Mouse (Mus musculus) forebrain, embryonic 14.5 days (tissue): Measurements from ENCODE around the gene Kcnk3. TPM values are rescaled to one million over a fixed set of nuclear protein-coding genes. Genes with fewer than 3 reads are reported as not detected.

Source experiments
- ATAC-seq: fragments of 200-750 bp; cut with Nextera tagmentation; 2 replicates; pipeline ENCODE4 v1.8.0; 2017; ENCODE audit warnings: mild to moderate bottlenecking, moderate library complexity
- DNase-seq: peaks from one replicate; pipeline ENCODE4 v3.0.0-alpha.2; 2015; ENCODE audit warnings: low spot score
- H3K27ac ChIP-seq: fragments of 300-500 bp; sonication (generic); 2 replicates; pipeline ENCODE4 v1.5.1; 2014; ENCODE audit warnings: low read depth, mild to moderate bottlenecking, control low read depth, low read length, moderate library complexity
- H3K27me3 ChIP-seq: fragments of 300-500 bp; sonication (generic); replicated peaks from 2 replicates; pipeline ENCODE4 v1.6.1; 2014; ENCODE audit warnings: low read length, control low read depth, mixed read lengths; ENCODE audit not compliant: control insufficient read depth, insufficient read depth
- H3K36me3 ChIP-seq: fragments of 300-500 bp; sonication (generic); 2 replicates; pipeline ENCODE4 v1.6.1; 2014; ENCODE audit warnings: low read length, control low read depth; ENCODE audit not compliant: control insufficient read depth, insufficient read depth
- H3K4me1 ChIP-seq: fragments of 300-500 bp; sonication (generic); 2 replicates; pipeline ENCODE4 v1.6.1; 2014; ENCODE audit warnings: antibody characterized with exemption, low read length, control low read depth; ENCODE audit not compliant: control insufficient read depth, insufficient read depth
- H3K4me2 ChIP-seq: fragments of 300-500 bp; sonication (generic); 2 replicates; pipeline ENCODE4 v1.6.1; 2014; ENCODE audit warnings: mild to moderate bottlenecking, control low read depth, low read length
- H3K4me3 ChIP-seq: fragments of 300-500 bp; sonication (generic); 2 replicates; pipeline ENCODE4 v1.5.1; 2014; ENCODE audit warnings: low read depth, low read length, control low read depth
- H3K9ac ChIP-seq: fragments of 300-500 bp; sonication (generic); 2 replicates; pipeline ENCODE4 v1.6.1; 2014; ENCODE audit warnings: mild to moderate bottlenecking, low read length, control low read depth, moderate library complexity
- H3K9me3 ChIP-seq: fragments of 300-500 bp; sonication (generic); replicated peaks from 2 replicates; pipeline ENCODE4 v1.6.1; 2016; ENCODE audit warnings: low read length, control low read depth, mixed read lengths; ENCODE audit not compliant: control insufficient read depth
- WGBS: fragments of 180-500 bp; shearing (Covaris S2); extraction: QIAGEN DNeasy Blood & Tissue Kit; methylation state at CpG from one replicate; pipeline ENCODE4 v1.1.7; 2014; 5-methylcytosine and 5-hydroxymethylcytosine counted together
- polyA plus RNA-seq: library from polyadenylated mRNA; unstranded; fragments of >200 nt; fragmentation: Nextera tagmentation; extraction: Ambion mirVana; gene quantifications from 2 replicates; pipeline ENCODE4 v1.2.1, GENCODE M21; 2014

The Kcnk3 gene
- polyA plus RNA-seq, 1 experiment from 2014 or later = 2.1 TPM

DNA sequence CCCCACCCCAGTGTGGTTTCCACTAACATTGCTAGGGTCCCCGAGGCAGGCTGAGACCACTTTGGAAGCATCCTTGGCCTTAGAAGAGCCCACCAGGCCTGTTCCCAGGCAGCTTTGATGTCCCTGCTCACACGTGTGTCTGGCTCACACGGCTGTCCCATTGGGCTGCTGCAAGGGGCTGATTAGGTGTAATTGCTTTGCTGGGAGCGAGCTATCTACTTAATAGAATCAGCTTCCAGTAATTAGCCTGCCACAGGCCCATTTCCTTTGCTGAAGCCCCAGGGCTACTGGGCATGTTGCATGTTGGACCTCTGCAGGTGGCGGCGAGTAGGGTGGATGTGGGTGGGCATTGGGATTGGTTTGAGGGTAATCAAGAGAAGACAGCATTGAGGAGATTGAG is 7.2 kb upstream of the Kcnk3 start:
- Histone ChIP-seq H3K9ac (no peak overlapping the region), H3K27ac (no peak overlapping the region), H3K4me3 (no peak overlapping the region), H3K9me3 (no peaks in the 10 kb centered on the region), H3K36me3 (no peaks in the 10 kb centered on the region), H3K27me3 (no peaks in the 10 kb centered on the region), H3K4me1 (no peaks in the 10 kb centered on the region), H3K4me2 (no peak overlapping the region)
- DNase-seq = peak; percentile 41
- no peak for ATAC-seq
- 34% methylated on average over 6 of the region's 6 CpGs for WGBS

DNA sequence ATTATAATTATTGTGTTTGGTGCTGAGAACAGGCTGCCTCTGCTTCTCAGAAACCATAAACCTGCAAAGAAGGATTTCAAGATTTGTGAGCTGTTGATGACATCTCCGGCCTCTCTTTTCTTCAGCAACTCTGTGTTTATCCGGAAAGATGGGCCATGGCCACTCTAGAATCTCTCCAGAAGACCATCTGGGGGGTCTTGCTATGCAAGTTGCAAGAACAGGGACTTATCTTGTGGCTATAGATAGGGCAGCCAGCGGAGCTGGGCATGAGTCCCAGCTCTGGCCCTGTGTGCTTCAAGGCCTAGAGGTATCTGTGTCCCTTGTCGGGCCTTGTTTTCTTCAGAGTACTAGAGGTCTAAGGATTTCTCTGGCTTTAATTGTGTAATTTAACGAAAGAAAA is 6.0 kb upstream of the Kcnk3 start:
- no peaks in the 10 kb centered on the region for H3K36me3 ChIP-seq
- H3K4me3 ChIP-seq = no peak overlapping the region
- H3K4me1 ChIP-seq = no peaks in the 10 kb centered on the region
- H3K27me3 ChIP-seq = no peaks in the 10 kb centered on the region
- H3K4me2 ChIP-seq = no peak overlapping the region
- DNase-seq = no peak
- no peaks in the 10 kb centered on the region for H3K9me3 ChIP-seq
- no peak overlapping the region for H3K9ac ChIP-seq
- H3K27ac ChIP-seq = no peak overlapping the region
- no peak for ATAC-seq
- WGBS = 83% methylated on average over 5 of the region's 5 CpGs

DNA sequence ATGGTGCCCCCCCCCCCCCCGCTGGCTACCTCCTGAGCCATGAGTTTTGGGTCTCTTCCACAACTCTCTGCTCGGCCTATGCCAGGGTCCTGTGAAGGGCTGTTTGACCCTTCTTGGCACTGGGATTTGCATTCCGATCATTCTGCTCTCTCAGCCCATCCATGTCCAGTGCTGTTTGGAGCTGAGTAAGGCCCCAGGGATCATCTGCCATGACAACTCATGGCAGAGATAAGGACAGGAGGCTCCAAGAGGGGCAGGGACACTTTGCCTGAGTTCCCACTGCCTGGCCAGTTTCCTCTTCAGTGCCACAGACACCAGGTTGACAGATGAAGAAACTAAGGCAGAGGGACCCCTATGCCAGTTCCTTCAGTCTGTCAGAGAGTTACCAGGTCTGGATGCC is 1.4 kb upstream of the Kcnk3 start:
- H3K4me3 ChIP-seq = no peak overlapping the region
- WGBS = 59% methylated on average over 3 of the region's 3 CpGs
- H3K9me3 ChIP-seq = no peaks in the 10 kb centered on the region
- H3K27me3 ChIP-seq = peaks cover 15% of the 10 kb centered on the region
- H3K9ac ChIP-seq = no peak overlapping the region
- ATAC-seq (no peak), DNase-seq (no peak)
- H3K27ac ChIP-seq = no peak overlapping the region
- no peaks in the 10 kb centered on the region for H3K36me3 ChIP-seq
- H3K4me1 ChIP-seq = 0 out of 2 replicates have a peak, but pooled peaks cover 2% of the 10 kb centered on the region
- no peak overlapping the region for H3K4me2 ChIP-seq

DNA sequence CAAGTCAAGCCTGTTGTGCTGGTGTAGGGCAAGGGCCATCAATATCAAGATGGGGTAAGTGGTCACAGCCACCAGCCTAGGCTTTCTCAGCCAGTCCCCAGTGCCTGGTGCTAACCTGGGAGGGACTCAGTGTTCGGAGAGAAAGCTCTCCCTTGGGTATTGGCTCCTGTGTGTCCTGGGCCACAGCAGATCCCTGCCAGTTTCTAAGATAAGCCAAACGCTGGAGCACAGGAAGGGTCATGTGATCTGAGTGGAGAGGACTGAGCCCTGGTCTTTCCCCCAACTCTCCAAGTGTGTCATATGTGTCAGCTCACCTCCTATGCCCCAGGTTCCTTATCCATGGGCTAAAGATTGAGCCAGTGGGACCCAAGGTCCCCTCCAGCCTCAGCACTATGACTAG is 869 bp upstream of the Kcnk3 start:
- H3K4me3 ChIP-seq = 0 out of 2 replicates have a peak overlapping the region, but pooled peaks have one; percentile 46
- H3K27me3 ChIP-seq = peaks cover 15% of the 10 kb centered on the region

DNA sequence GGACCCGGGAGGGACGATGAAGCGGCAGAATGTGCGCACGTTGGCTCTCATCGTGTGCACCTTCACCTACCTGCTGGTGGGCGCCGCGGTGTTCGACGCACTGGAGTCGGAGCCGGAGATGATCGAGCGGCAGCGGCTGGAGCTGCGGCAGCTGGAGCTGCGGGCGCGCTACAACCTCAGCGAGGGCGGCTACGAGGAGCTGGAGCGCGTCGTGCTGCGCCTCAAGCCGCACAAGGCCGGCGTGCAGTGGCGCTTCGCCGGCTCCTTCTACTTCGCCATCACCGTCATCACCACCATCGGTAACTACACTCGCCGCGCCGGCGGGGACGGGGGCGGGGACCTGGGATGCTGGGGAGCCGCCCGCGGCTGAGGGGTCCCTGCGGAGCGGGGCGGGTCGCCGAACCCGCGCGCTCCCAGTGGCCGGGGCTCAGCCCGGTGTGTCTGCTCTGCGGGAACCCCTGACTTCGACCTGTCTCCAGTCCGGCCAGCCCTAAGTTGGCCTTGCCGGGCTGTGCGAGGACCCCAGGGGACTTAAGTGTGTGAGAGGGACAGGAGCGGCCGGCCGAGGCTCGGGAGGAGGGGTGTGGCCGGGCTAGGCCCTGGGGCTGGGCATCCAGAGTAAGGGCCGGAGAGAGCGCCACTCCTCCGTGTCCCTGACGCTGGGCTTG is 465 bp downstream of the Kcnk3 start:
- peak overlapping the region; percentile 46 for H3K4me3 ChIP-seq
- DNase-seq (peak; percentile 60), ATAC-seq (peak; percentile 77)
- H3K36me3 ChIP-seq = no peaks in the 10 kb centered on the region
- WGBS = 1% methylated on average over 62 of the region's 70 CpGs
- peaks cover 15% of the 10 kb centered on the region for H3K27me3 ChIP-seq
- H3K9ac ChIP-seq = peak overlapping the region; percentile 70
- H3K27ac ChIP-seq = peak overlapping the region; percentile 44; the same call in 1 of the 2 replicates
- peak overlapping the region; percentile 90 for H3K4me2 ChIP-seq
- no peaks in the 10 kb centered on the region for H3K9me3 ChIP-seq
- H3K4me1 ChIP-seq = 0 out of 2 replicates have a peak, but pooled peaks cover 2% of the 10 kb centered on the region

More for the DNA sequence above, 869 bp upstream of the Kcnk3 start:
- Histone ChIP-seq H3K27ac (no peak overlapping the region), H3K9ac (no peak overlapping the region), H3K4me2 (peak overlapping the region; percentile 90; the same call in 1 of the 2 replicates), H3K9me3 (no peaks in the 10 kb centered on the region), H3K36me3 (no peaks in the 10 kb centered on the region), H3K4me1 (0 out of 2 replicates have a peak, but pooled peaks cover 2% of the 10 kb centered on the region)
- ATAC-seq (no peak), DNase-seq (no peak)
- WGBS = 25% methylated on average over 2 of the region's 2 CpGs

DNA sequence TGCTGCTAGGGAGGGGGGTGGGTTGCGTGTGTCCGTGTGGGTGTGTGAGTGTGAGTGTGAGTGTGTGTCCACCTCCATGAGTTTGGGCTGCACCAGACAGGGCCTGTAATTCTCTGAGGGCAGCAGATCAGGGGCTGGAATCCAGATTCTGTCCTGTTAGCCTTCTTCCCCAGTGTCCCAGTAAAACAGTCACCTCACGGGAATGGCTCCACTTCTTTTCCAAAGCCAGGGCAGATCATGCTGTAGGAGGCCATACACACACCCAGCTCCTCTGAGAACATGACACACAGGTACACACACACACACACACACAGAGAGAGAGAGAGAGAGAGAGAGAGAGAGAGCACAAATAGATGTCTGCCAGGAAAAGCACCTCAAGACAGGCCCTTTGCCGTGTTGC is 1.1 kb downstream of the Kcnk3 start:
- no peaks in the 10 kb centered on the region for H3K36me3 ChIP-seq
- ATAC-seq (no peak), DNase-seq (no peak)
- 0 out of 2 replicates have a peak, but pooled peaks cover 2% of the 10 kb centered on the region for H3K4me1 ChIP-seq
- H3K4me2 ChIP-seq = peak overlapping the region; percentile 90
- H3K4me3 ChIP-seq = peak overlapping the region; percentile 46
- no peaks in the 10 kb centered on the region for H3K9me3 ChIP-seq
- no peak overlapping the region for H3K27ac ChIP-seq
- peaks cover 15% of the 10 kb centered on the region for H3K27me3 ChIP-seq
- 33% methylated on average over 4 of the region's 4 CpGs for WGBS
- H3K9ac ChIP-seq = peak overlapping the region; percentile 70; the same call in 1 of the 2 replicates

DNA sequence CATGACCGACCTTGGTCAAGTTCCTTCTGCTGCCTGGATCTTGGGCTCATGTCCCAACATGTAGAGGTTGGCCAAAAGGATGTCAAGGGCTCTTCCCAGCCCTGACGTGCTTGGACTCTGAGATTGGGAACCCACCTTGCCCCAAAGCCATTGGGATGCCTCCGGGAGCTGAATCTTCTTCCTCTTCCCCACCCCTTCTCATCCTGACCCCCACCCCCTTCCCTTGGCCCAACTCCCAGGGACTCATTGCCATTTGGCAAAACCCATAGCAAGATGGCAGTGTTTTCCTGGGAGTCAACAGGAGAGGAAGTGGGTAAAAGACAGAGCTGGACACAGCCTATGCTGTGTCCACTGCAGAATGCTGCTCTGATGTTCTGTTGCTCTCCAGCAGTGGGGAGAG is 1.6 kb downstream of the Kcnk3 start:
- H3K27me3 ChIP-seq = peaks cover 15% of the 10 kb centered on the region
- H3K9me3 ChIP-seq = no peaks in the 10 kb centered on the region
- no peak overlapping the region for H3K4me3 ChIP-seq
- no peak overlapping the region for H3K27ac ChIP-seq
- no peak for ATAC-seq
- WGBS = 66% methylated on average over 3 of the region's 3 CpGs
- H3K9ac ChIP-seq = no peak overlapping the region
- DNase-seq = no peak
- no peaks in the 10 kb centered on the region for H3K36me3 ChIP-seq
- H3K4me1 ChIP-seq = 0 out of 2 replicates have a peak, but pooled peaks cover 2% of the 10 kb centered on the region
- no peak overlapping the region for H3K4me2 ChIP-seq

DNA sequence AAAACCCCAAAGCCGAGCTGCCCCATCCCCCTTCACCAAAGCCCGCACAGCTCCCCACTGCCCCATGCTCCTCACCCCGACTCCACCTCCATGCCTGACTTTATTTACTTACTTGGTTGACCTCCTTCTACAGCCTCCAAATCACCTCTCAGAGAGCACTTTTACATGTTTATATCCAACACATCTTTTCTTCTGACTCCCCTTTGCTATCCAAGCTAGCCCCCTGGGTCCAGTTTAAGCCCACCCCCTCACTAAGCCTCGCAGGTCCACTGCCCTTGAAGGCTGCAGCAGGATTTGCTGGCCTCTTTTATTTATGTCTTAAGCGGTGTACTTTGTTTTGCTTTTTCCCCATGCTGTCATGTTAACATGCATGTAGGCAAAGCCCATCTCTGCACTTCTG is 2.3 kb downstream of the Kcnk3 start:
- H3K4me2 ChIP-seq = no peak overlapping the region
- ATAC-seq = no peak
- H3K4me1 ChIP-seq = 0 out of 2 replicates have a peak, but pooled peaks cover 2% of the 10 kb centered on the region
- no peaks in the 10 kb centered on the region for H3K9me3 ChIP-seq
- H3K4me3 ChIP-seq = no peak overlapping the region
- 82% methylated on average over 5 of the region's 5 CpGs for WGBS
- no peak overlapping the region for H3K9ac ChIP-seq
- H3K36me3 ChIP-seq = no peaks in the 10 kb centered on the region
- H3K27me3 ChIP-seq = peaks cover 15% of the 10 kb centered on the region
- DNase-seq = no peak
- H3K27ac ChIP-seq = no peak overlapping the region

DNA sequence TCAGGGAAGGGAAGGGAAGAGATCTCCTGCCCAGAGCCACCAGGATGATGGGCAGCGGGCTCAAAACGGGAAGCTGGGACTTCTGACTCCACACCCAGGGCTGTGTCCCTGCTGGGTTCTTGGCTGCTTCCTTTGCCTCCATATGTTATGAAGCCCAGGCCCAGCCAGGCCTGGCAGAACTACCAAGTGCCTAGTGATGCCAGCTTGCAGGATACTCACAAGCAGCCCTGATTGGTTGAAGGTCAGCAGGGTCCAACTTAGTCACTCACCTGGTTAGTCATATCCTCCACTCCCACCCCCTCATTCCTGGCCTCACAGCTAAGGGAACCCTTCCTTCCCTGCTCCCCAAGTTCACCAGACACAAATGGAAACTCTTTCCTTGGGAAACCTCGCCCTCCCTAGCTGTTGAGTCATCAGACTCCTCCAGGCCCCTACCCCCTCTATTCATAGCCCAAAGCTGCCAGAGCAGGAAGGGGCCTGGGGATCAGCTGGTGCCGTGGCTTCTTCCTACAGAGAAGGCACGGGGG is 3.3 kb downstream of the Kcnk3 start:
- no peak for ATAC-seq
- H3K4me3 ChIP-seq = no peak overlapping the region
- no peak overlapping the region for H3K4me2 ChIP-seq
- DNase-seq = no peak
- peaks cover 15% of the 10 kb centered on the region for H3K27me3 ChIP-seq
- 68% methylated on average over 5 of the region's 5 CpGs for WGBS
- 0 out of 2 replicates have a peak, but pooled peaks cover 2% of the 10 kb centered on the region for H3K4me1 ChIP-seq
- no peaks in the 10 kb centered on the region for H3K9me3 ChIP-seq
- H3K36me3 ChIP-seq = no peaks in the 10 kb centered on the region
- no peak overlapping the region for H3K9ac ChIP-seq
- H3K27ac ChIP-seq = no peak overlapping the region
